Mouse (Mus musculus) heart, adult 18-20 months (tissue): Measurements from ENCODE around the gene Cops9. TPM values are rescaled to one million over a fixed set of nuclear protein-coding genes. Genes with fewer than 3 reads are reported as not detected.

ENCODE experiments used
- DNase-seq, 2 experiments: peaks; one replicate each; pipeline ENCODE4 v3.0.0; 2021 to 2022; ENCODE audit warnings: mixed read lengths in 1 of 2
- total RNA-seq, 2 experiments: library from RNA; stranded (reverse); gene quantifications; 2 replicates each; pipeline ENCODE4 v1.2.3; 2021

Cops9 gene
- total RNA-seq, 2 experiments from 2014 or later, result 229 to 251 TPM

GRCm38 (mm10) chr1:92605482-92605881 is 36.3 kb downstream of the Cops9 start, which contains the start of gene Olfr1410:
Gene Olfr1410, plus strand, starts transcription at chr1:92605782.
- no peak for DNase-seq

GRCm38 (mm10) chr1:92596019-92596418 is 45.8 kb downstream of the Cops9 start:
- no peak for DNase-seq

GRCm38 (mm10) chr1:92594111-92594510 is 47.7 kb downstream of the Cops9 start, which contains the start of gene Olfr1411:
Gene Olfr1411, plus strand, starts transcription at chr1:92594411.
- no peak for DNase-seq

Other genes with a start within 250 kb of the Cops9 start
- 1,000 to 10,000 TPM in 1 of 2 experiments, 100 to 1,000 TPM in 1; 883 to 1,003 TPM for gene Ndufa10, start 168.1 kb downstream of the Cops9 start, total RNA-seq
- not detected for gene Olfr1416, start 156.9 kb downstream of the Cops9 start, total RNA-seq
- gene Olfr1415, start 145.9 kb downstream of the Cops9 start, total RNA-seq, result not detected
- gene Olfr1414, start 123.3 kb downstream of the Cops9 start, total RNA-seq, result not detected
- not detected for gene Olfr1413, start 70.7 kb downstream of the Cops9 start, total RNA-seq
- gene Olfr1412, start 56.2 kb downstream of the Cops9 start, total RNA-seq, result not detected
- not detected for gene Olfr1411, start 47.6 kb downstream of the Cops9 start, total RNA-seq
- not detected for gene Olfr1410, start 36.2 kb downstream of the Cops9 start, total RNA-seq
- not detected for gene Olfr12, start 24.2 kb downstream of the Cops9 start, total RNA-seq
- gene Otos, start 6.9 kb upstream of the Cops9 start, total RNA-seq, result not detected
- gene Gpc1, start 189.7 kb upstream of the Cops9 start, total RNA-seq, result 100 to 1,000 TPM; 467 to 480 TPM